Mouse (Mus musculus): ENCODE data around the gene Rep15.

DNA sequence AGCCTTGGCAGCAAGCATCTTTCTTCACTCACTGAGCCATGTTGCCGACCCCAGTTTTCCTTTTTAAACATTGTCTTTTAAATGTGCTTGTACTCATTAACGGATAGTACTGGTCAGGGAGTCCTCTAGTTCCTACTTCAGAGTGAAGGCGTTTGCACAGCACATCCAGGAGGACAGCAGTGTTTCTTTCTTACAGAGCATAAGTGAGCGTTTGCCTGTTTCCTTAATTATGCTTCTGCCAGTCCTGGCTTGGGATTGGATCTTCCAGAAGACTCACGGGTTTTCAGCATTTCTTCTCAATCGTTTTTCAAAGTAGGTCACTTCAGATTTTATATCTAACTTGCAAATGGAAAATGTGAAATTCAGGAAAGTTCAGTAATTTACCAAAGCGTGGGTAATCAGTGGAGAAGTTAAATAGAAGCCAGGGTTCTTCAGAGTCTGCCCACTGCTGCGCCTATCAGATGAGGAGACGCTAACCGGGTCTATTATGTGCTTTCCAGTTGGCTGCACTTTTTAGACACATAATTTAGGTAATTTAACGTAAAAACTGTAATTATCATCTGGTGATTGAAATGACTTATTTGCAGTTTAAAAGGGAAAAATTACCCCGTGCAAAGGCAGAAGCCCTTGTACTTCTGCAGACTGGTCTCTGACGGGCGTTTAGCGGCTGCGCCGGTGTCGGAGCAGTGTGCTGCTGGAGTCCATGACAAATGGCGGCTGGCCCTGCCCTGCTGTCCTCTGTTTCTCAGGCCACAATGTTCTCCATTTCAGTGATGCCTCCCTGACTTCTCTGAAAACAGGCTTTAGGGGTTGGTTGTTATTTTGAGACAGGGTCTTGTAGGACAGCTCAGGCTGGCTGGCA lies 21.6 kb downstream of the Rep15 start:
- TF ChIP-seq POLR2A (IDR thresholded peaks at IDR 0.05; ENCODE audit: insufficient read depth, low read length) (no peak), CTCF (IDR thresholded peaks at IDR 0.05; ENCODE audit: low read depth, low read length) (no peak)
